Mouse (Mus musculus): ENCODE results near the gene Nav1. TPM values are rescaled to one million over a fixed set of nuclear protein-coding genes. Genes with fewer than 3 reads are reported as not detected.

Nav1 gene
- total RNA-seq, 2 experiments from 2014 or later: 0.47 to 0.79 TPM

- ATAC-seq (replicated peaks; ENCODE audit: low FRiP score, low TSS enrichment, poor library complexity, severe bottlenecking): no peak
Measured at GRCm38 (mm10) chr1:135422772-135423171, 184.3 kb downstream of the Nav1 start.

- no peak for ATAC-seq (replicated peaks; ENCODE audit: low FRiP score, low TSS enrichment, poor library complexity, severe bottlenecking)
Measured at GRCm38 (mm10) chr1:135413996-135414395, 193.1 kb downstream of the Nav1 start.

- no peak for ATAC-seq (replicated peaks; ENCODE audit: low FRiP score, low TSS enrichment, poor library complexity, severe bottlenecking)
Measured at GRCm38 (mm10) chr1:135412130-135412529, 195.0 kb downstream of the Nav1 start.

GRCm38 (mm10) chr1:135410967-135411366, 196.1 kb downstream of the Nav1 start:
- ATAC-seq (replicated peaks; ENCODE audit: low FRiP score, low TSS enrichment, poor library complexity, severe bottlenecking): no peak

- ATAC-seq (replicated peaks; ENCODE audit: low FRiP score, low TSS enrichment, poor library complexity, severe bottlenecking): no peak
Measured at GRCm38 (mm10) chr1:135408973-135409372, 198.1 kb downstream of the Nav1 start.

- ATAC-seq (replicated peaks; ENCODE audit: low FRiP score, low TSS enrichment, poor library complexity, severe bottlenecking): no peak
Measured at GRCm38 (mm10) chr1:135405356-135405755, 201.7 kb downstream of the Nav1 start.

- no peak for ATAC-seq (replicated peaks; ENCODE audit: low FRiP score, low TSS enrichment, poor library complexity, severe bottlenecking)
Measured at GRCm38 (mm10) chr1:135401452-135402110, 205.5 kb downstream of the Nav1 start.

GRCm38 (mm10) chr1:135399466-135399865, 207.6 kb downstream of the Nav1 start:
- no peak for ATAC-seq (replicated peaks; ENCODE audit: low FRiP score, low TSS enrichment, poor library complexity, severe bottlenecking)

- no peak for ATAC-seq (replicated peaks; ENCODE audit: low FRiP score, low TSS enrichment, poor library complexity, severe bottlenecking)
Measured at GRCm38 (mm10) chr1:135385161-135385560, 221.9 kb downstream of the Nav1 start.

Other genes starting within 250 kb of the Nav1 start
- not detected in 2 replicates for gene Shisa4, start 232.1 kb downstream of the Nav1 start, total RNA-seq (2014; fragmentation: Nextera tagmentation)
- gene Shisa4, start 232.1 kb downstream of the Nav1 start, total RNA-seq (2017): not detected in 2 replicates
- 76.3 and 91.8 TPM in 2 replicates for gene Ipo9, start 176.8 kb downstream of the Nav1 start, total RNA-seq (2014; fragmentation: Nextera tagmentation)
- gene Ipo9, start 176.8 kb downstream of the Nav1 start, total RNA-seq (2017): 31.9 and 38.9 TPM in 2 replicates
- gene Csrp1, start 112.8 kb upstream of the Nav1 start, total RNA-seq (2014; fragmentation: Nextera tagmentation): 77.6 and 100 TPM in 2 replicates
- gene Csrp1, start 112.8 kb upstream of the Nav1 start, total RNA-seq (2017): 91.4 and 112 TPM in 2 replicates
- gene Phlda3, start 158.8 kb upstream of the Nav1 start, total RNA-seq (2014; fragmentation: Nextera tagmentation): 1.8 and 7.6 TPM in 2 replicates
- gene Phlda3, start 158.8 kb upstream of the Nav1 start, total RNA-seq (2017): 0.94 and 2.1 TPM in 2 replicates
- 5.4 TPM in 1 of 2 replicates, not detected in the other for gene Tnni1, start 172.1 kb upstream of the Nav1 start, total RNA-seq (2014; fragmentation: Nextera tagmentation)
- 0.46 TPM in 1 of 2 replicates, not detected in the other for gene Tnni1, start 172.1 kb upstream of the Nav1 start, total RNA-seq (2017)
- gene Lad1, start 211.3 kb upstream of the Nav1 start, total RNA-seq (2014; fragmentation: Nextera tagmentation): not detected in 2 replicates
- not detected in 2 replicates for gene Lad1, start 211.3 kb upstream of the Nav1 start, total RNA-seq (2017)
- 1.4 TPM in 1 of 2 replicates, not detected in the other for gene Tnnt2, start 229.1 kb upstream of the Nav1 start, total RNA-seq (2014; fragmentation: Nextera tagmentation)
- gene Tnnt2, start 229.1 kb upstream of the Nav1 start, total RNA-seq (2017): not detected in 2 replicates

All from megakaryocyte-erythroid progenitor cell, adult 5-6 weeks (primary cell).